Mouse (Mus musculus): ENCODE measurements around the gene Rab3d.
"Not testable (repeated sequence)": the region's sequence is repeated elsewhere in the genome, so short reads cannot be mapped to it uniquely, and the experiment has no call there.

Gene Rab3d

DNA sequence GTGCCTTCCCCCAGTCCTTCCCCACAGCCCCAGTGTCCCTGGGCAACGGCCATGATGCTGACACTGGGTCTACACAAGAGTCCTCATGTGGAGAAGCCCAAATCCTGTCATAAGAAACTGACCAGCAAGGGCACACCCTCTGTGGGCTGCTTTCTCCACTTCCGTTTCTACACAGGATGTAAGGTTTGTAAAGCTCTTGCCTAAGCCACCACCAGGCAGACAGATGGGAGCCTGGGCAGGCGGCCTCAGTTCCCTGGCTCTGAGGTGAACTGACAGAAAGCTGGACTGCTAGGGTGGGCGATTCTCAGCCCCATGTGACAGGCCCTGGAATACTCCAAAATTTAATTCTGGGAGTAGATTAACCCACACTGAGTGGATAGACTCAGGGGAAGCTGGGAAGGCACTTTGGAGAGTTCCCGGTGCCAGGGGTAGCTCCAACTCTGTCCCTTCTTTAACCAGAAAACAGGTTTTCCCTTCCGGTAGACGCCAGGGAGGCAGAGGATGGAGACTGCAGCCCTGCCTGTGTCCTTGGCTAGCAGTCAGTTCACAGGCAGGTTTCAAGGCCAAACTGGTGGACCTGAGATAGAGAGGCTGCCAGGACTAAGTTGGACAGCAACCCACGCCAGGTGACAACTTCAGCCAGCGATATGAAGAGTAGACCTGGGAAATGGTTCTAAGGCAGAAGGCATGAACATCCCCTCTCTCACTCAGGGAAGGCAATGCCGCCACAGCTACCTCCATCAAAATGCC, 8.3 kb downstream of the Rab3d start:
- no peak for DNase-seq (ENCODE audit: inconsistent ontology term)

DNA sequence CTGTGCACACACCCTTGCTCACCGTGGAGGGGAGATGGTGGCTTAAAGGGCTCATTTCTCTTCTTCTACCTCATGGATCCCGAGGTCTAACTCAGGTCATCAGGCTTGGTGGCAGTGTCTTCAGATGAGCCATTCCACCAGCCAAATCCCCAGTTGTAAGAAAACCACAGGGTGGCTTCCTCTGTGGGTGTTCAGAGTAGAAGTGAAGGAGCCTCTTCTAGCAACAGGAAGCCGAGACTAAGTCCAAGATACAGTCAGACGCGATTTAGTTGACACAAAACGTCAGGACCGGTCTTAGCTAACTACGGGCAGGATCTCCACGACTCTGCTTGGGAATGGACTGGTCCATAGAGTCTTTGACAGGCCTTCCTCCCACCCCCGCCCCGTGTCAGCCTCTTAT, 9.8 kb downstream of the Rab3d start:
- no peak for DNase-seq (ENCODE audit: inconsistent ontology term)

DNA sequence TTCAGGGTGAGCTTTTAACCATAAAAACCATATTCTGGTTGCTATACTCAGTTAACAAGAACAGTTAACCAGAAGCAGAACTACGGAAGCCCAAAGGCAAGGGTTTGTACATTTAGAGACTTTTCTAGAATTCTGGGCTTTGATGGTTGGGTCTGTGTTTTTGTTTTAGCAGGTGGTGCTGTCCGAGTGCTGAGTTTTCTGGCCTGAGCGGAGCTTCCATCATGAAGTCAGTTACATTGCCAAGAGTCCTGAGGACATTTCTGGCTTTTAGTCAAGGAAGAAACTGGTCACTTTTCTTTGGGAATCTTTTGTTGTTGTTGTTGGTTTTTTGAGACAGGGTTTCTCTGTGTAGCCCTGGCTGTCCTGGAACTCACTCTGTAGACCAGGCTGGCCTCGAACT, 14.0 kb downstream of the Rab3d start:
- DNase-seq (ENCODE audit: inconsistent ontology term) = no peak

DNA sequence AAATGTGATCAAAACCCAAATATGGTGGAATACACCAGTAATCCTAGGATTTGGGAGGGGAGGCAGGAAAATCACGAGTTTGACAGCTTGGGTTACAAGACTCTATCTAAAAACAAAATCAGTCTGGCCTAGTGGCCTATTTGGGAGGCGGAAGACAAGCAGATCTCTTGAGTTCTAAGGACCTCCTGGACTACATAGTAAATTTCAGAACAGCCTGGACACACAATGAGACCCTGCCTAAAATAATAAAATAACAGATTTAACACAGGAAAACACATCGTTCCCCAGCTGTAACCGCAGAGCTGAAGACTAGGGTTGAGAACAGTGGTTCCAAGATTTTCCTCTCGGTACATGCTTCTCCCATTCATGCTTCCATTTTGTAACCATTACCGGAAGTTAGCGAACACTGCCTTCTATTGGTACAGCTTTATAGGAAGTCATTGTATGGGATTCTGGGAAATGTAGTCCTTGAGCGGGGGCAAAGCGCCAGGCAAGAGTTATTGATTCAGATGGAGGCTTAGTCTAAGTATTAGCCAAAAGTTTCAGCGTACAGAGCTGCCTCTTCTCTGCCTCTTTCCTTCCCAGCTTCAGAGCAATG, 16.7 kb downstream of the Rab3d start:
- peak; percentile 70 for DNase-seq (ENCODE audit: inconsistent ontology term)

DNA sequence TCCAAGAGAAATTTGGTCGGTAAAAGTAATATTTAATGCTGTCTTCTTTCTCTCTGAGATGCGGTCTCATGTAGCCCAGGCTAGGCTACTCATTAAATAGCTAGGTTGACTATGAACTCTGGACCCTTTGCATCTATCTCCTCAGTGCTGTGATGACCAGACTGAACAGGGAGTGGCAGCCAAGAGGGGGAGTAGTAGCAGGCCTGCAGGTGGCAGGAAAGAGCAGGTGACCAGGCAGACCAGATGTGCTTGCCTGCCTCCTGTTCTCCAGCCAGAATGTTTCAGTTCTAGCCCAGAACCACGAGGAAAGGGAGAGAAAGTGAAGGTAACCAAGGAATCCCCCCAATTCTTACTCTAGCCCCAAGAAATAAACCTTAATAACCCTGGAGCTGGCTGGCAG, 28.8 kb downstream of the Rab3d start:
- no peak for DNase-seq (ENCODE audit: inconsistent ontology term)

DNA sequence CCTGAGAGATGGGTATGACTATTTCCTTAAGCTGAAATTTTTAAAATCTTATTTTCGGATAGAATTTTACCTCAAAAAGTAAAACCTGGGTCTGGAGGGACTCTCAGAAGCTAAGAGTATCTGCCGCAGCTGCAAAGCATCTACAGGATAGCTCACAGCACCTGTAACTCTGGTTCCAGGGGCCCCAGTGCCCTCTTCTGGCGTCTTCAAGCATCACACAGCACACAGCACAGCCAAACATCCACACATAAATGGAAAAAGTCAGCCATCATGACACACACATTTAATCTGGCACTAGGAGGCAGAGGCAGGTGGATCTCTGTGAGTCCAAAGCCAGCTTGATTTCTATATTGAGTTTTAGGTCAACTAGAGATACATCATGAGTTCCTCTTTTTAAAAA, 41.4 kb downstream of the Rab3d start:
- DNase-seq (ENCODE audit: inconsistent ontology term) = no peak

DNA sequence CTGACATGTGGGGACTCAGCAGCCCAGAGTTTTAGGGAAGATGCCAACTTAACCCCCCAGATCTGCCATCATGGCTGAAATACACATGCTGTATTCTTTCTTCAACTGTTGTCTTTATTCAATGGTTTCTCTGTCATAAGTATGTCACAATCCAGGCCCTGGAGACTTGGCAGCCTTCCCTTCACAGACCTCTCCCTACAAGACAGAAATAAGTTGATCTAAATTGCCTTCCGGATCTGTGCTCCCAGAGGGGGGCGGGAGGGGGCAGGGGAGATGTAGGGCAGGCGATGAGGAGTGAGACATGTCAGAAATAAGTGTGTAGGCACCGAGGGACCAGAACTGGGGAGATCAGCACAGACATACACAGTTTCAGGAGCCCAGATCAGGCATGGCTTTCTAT, 45.8 kb downstream of the Rab3d start:
- DNase-seq (ENCODE audit: inconsistent ontology term) = peak; percentile 35

DNA sequence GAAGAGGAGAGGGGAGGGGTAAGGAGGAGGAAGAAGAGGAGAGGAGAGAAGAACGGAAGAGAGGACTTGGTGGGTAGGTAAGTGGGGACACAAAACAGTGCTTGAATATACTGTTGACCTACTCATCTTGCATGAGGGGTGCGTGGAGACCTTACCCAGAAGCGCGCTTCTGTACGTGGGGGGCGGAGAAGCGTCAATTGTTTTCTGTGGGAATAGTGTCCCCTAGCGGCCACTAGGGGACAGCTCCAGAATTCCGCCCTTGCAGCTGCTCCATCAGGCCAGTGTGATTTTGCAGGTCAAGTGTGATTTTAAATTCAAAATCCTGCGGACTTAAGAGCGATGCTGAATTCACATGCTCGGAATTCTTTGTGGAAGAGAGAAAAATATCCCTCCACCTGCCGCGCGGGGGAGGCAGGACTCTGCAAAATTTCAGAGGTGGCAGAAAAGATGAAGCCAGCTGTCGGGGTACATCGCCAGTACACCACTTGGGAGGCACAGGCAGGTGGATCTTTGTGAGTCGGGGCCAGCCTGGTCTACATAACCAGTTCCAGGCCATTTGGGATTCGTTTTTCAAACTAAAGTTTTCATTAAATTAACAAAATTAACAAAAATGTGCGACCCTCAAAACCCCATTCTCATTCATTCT, 47.0 kb downstream of the Rab3d start:
- peak; percentile 31 for DNase-seq (ENCODE audit: inconsistent ontology term)

DNA sequence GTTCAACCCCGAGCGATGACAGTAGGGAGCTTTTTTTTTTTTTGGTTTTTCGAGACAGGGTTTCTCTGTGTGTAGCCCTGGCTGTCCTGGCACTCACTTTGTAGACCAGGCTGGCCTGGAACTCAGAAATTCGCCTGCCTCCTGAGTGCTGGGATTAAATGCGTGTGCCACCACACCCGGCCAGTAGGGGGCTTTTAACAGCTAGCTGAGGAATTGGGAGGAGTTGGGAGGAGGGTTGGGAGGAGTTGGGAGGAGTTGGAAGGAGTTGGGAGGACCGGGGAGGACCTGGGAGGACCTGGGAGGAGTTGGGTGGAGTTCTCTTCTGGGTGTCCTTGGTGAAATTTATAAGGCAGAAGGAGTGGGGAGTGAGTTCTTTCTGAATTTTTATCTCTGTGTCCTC, 48.7 kb downstream of the Rab3d start:
- not testable (repeated sequence) for DNase-seq (ENCODE audit: inconsistent ontology term)

DNA sequence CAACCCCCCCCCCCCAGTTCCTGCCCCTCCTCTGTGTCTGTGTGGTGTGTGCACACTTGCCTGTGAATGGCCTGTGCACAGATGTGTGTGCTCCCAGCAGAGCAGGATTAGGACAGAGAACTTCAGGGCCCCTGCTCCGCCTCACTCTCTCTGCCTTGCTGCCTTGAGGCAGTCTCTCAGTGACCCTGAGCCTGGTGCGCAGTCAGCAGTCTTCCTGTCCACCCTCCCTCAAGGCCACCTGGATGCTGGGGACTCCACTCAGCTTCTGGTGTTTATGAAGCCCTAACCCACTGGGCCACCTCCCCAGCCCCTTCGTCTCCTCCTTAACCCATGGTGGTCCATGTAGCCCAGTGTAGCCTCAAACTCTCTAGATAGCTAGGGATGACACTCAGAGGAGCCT, 50.3 kb downstream of the Rab3d start:
- no peak for DNase-seq (ENCODE audit: inconsistent ontology term)

DNA sequence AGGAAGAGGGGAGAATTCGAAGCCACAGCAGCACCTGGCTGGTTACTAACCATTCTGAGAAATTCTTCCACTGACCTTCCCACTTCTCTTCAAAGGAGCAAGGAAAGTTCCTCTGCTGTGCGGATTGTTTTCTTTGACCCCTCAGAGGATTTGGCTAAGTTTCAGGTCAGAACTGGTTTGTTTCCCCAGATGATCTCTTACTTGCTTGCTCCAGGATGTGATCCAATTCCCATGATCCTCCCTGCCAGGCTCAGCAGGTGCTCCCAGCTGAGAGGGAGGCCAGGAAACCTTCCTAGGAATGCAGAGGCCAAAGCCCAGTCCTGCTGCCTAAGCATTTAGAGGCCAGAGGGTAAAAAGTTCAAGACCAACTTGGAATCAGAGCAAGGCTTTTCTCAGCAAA, 51.4 kb downstream of the Rab3d start:
- peak; percentile 69 for DNase-seq (ENCODE audit: inconsistent ontology term)

DNA sequence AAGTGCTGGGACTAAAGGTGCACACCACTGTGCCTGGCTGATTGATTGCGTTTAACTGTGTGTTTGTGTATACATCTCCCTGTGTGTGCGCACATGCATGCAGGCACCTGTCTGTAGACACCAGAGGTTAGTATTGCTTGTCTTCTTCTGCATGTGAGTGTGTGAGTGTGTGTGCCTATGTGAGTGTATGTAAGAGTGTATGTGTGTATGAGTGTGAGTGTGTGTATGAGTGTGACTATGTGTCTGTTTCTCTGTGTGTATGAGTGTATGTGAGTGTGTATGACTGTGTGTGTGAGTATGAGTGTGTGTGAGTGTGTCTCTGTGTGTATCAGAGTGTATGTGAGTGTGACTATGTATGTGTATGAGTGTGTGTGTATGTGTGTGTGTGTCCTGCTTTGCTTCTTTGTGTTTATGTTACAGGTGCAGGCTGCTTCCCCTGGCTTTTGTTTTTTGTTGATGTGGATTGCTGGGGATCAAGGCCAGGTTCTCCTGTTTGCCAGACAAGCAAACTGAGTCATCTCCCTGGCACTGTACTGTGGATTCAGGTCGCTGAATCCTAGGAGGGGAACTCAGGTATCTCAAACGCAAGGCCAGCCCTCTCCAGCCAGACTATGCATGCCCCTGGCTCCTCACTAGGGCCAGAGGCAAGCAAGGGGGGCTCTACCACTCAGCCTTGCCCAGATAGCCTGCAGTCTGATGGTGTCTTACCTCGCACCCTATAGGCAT, 52.2 kb downstream of the Rab3d start:
- no peak for DNase-seq (ENCODE audit: inconsistent ontology term)

DNA sequence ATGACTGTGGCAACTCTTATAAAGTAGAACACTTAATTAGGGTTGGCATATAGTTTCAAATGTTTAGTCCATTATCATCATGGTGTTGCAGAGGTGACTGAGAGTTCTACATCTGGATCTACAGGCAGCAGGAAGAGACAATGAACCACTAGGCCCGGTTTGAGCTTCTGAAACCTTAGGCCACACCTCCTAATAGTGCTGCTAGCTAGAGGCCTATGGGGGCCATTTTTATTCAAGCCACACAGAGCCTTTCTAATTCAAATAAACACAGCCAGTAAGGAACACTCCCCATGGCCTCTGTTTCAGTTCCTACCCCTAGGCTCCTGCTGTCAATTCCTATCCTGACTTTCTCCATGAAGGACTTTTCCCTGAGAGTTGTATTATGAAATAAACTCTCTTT, 55.8 kb downstream of the Rab3d start:
- DNase-seq (ENCODE audit: inconsistent ontology term) = no peak

DNA sequence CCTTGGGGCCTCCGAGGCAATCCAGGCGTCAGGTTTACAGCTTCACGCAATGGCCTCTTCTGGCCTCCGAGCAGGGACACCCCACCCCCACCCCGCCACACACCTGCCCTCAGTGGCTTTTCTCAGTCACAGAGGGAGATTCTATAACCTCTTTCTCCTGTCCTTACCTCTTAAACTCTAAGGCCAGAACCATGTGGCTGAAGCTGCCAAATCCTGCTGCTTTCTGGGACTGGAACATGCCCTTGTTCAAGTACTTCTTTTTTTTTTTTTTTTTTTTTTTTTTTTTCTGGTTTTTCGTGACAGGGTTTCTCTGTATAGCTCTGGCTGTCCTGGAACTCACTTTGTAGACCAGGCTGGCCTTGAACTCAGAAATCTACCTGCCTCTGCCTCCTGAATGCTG, 57.6 kb downstream of the Rab3d start:
- DNase-seq (ENCODE audit: inconsistent ontology term) = not testable (repeated sequence)

DNA sequence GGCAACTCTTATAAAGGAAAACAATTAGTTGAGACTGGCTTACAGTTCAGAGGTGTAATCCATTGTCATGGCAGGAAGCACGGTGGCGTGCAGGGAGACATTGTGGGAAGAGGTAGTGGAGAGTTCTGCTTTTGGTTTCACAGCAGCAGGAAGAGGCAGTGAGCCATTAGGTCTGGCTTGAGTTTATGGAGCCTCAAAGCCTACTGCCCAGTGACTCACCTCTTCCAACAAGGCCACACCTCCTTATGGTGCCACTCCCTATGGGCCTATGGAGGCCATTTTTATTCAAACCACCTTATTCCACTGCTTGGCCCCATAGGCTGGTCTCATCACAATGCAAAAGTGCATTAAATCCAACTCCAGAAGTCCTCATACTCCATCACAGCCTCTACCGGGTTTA, 58.4 kb downstream of the Rab3d start:
- no peak for DNase-seq (ENCODE audit: inconsistent ontology term)

DNA sequence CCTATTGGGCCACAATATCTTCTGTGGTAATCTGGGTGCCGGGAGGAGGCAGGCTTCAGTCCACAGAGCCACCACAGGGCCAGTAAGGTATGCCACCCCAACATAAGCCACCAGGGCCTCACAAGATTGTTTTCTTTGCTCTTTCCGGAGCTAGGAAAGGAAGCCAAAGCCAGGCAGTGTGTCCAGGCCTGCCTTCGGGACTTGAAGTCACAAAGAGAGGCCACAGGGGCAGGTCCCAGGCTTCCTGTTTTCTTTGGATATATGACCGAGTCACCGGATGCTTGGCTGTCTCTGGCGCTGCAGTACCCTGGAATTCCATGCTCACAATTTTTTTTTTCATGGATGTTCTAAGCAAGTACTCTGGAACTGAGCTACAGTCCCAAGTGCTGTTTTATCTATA, 59.9 kb downstream of the Rab3d start:
- DNase-seq (ENCODE audit: inconsistent ontology term) = no peak

DNA sequence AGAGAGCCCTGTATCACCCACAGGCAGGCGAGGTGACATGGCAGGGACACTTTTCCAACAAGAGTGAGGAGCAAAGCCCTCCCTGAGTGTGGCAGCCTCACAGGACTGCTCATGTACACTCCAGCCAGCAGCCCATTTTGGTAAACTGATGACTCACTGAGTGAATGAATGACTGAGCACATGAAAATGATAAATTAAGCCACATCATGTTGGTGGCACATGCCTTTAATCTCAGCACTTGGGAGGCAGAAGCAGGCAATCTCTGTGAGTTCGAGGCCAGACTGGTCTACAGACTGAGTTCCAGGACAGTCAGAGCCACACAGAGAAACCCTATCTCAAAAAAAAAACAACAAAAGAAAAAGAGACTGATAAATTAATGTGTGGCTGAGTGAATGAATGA, 60.5 kb downstream of the Rab3d start:
- no peak for DNase-seq (ENCODE audit: inconsistent ontology term)

All from Muller cell, postnatal 12 days (primary cell).